Comparison of ENCODE assay signal across 18 mouse cellular contexts in genomic region chr16:11425279-11425678, GRCm38 (mm10).
DNase-seq lines count a peak whose midpoint lies in the region; ATAC-seq and TF ChIP-seq lines count a peak whose summit lies in the region.
"Had no signal": no experiment of that assay in that cellular context is flagged by ENCODE, and none has a peak within 500 bp of the region (broad histone marks: within the 10 kb centered on the region; RNA-seq: fewer than 3 reads in every experiment).

No protein-coding gene starts in this region.

- H3K27ac ChIP-seq in heart, postnatal 0 days (ENCODE audit: low read depth), result no peak overlapping the region
- no peak overlapping the region for H3K27ac ChIP-seq in heart, embryonic 10.5 days
- H3K27ac ChIP-seq in kidney, postnatal 0 days, result 0 out of 2 replicates have a peak overlapping the region, but pooled peaks have one; percentile 8
- H3K27ac ChIP-seq in embryonic facial prominence, embryonic 14.5 days (replicated peaks; ENCODE audit: low read depth, low read length), result no peak overlapping the region
- no peak overlapping the region for H3K27ac ChIP-seq in liver, postnatal 0 days (ENCODE audit: low read depth)
- H3K27ac ChIP-seq: embryonic facial prominence, embryonic 13.5 days; forebrain, embryonic 12.5 days; liver, embryonic 15.5 days; neural tube, embryonic 13.5 days; stomach, embryonic 15.5 days had no signal

- no peak for TF ChIP-seq CTCF in heart, postnatal 0 days (IDR thresholded peaks at IDR 0.05; ENCODE audit: low read depth)
- no peak for TF ChIP-seq CTCF in kidney, postnatal 0 days (IDR thresholded peaks at IDR 0.05; ENCODE audit: low read depth)
- TF ChIP-seq CTCF in liver, postnatal 0 days (IDR thresholded peaks at IDR 0.05; ENCODE audit: low read depth), result no peak

- no peak overlapping the region for H3K4me3 ChIP-seq in heart, postnatal 0 days (ENCODE audit: low read depth, low read length)
- H3K4me3 ChIP-seq in heart, embryonic 10.5 days, result no peak overlapping the region
- no peak overlapping the region for H3K4me3 ChIP-seq in kidney, postnatal 0 days (replicated peaks; ENCODE audit: low read depth, low read length)
- no peak overlapping the region for H3K4me3 ChIP-seq in embryonic facial prominence, embryonic 14.5 days (ENCODE audit: low read depth, low read length)
- no peak overlapping the region for H3K4me3 ChIP-seq in liver, postnatal 0 days (ENCODE audit: low read depth, low read length)
- H3K4me3 ChIP-seq: embryonic facial prominence, embryonic 13.5 days; forebrain, embryonic 12.5 days; liver, embryonic 15.5 days; neural tube, embryonic 13.5 days; stomach, embryonic 15.5 days had no signal

- no peaks in the 10 kb centered on the region for H3K4me1 ChIP-seq in heart, postnatal 0 days (ENCODE audit: control insufficient read depth, insufficient read depth)
- H3K4me1 ChIP-seq in heart, embryonic 10.5 days, result peaks cover 21% of the 10 kb centered on the region; the same call in 1 of the 2 replicates
- no peaks in the 10 kb centered on the region for H3K4me1 ChIP-seq in kidney, postnatal 0 days (replicated peaks; ENCODE audit: insufficient read depth, low read length)
- H3K4me1 ChIP-seq in embryonic facial prominence, embryonic 14.5 days (ENCODE audit: control insufficient read depth, insufficient read depth, low read length), result no peaks in the 10 kb centered on the region
- H3K4me1 ChIP-seq in liver, postnatal 0 days (ENCODE audit: insufficient read depth), result no peaks in the 10 kb centered on the region; the same call in 1 of the 2 replicates
- H3K4me1 ChIP-seq: forebrain, embryonic 12.5 days; neural tube, embryonic 13.5 days; stomach, embryonic 15.5 days had no signal

- WGBS in heart, postnatal 0 days, result 37% methylated on average over 7 of the region's 7 CpGs
- WGBS in heart, embryonic 10.5 days, result 59% methylated on average over 7 of the region's 7 CpGs
- WGBS in kidney, postnatal 0 days, result 31% methylated on average over 7 of the region's 7 CpGs
- WGBS in embryonic facial prominence, embryonic 14.5 days, result 57% methylated on average over 7 of the region's 7 CpGs
- WGBS in liver, postnatal 0 days (ENCODE audit: insufficient replicate concordance), result 68% methylated on average over 7 of the region's 7 CpGs

- H3K27me3 ChIP-seq in heart, postnatal 0 days (ENCODE audit: control insufficient read depth, insufficient read depth, low read length), result no peaks in the 10 kb centered on the region
- no peaks in the 10 kb centered on the region for H3K27me3 ChIP-seq in heart, embryonic 10.5 days (ENCODE audit: insufficient read depth, poor library complexity, severe bottlenecking)
- H3K27me3 ChIP-seq in kidney, postnatal 0 days (ENCODE audit: insufficient read depth, low read length), result no peaks in the 10 kb centered on the region
- H3K27me3 ChIP-seq in embryonic facial prominence, embryonic 14.5 days (replicated peaks; ENCODE audit: control insufficient read depth, insufficient read depth, low read length), result no peaks in the 10 kb centered on the region
- H3K27me3 ChIP-seq in liver, postnatal 0 days (ENCODE audit: insufficient read depth, low read length), result no peaks in the 10 kb centered on the region
- H3K27me3 ChIP-seq: embryonic facial prominence, embryonic 13.5 days; forebrain, embryonic 12.5 days; liver, embryonic 15.5 days; megakaryocyte, embryonic 14.5 days; neural tube, embryonic 13.5 days; stomach, embryonic 15.5 days had no signal

- H3K9me3 ChIP-seq in heart, postnatal 0 days (replicated peaks; ENCODE audit: control insufficient read depth, low read length), result no peaks in the 10 kb centered on the region
- H3K9me3 ChIP-seq in heart, embryonic 10.5 days, result no peaks in the 10 kb centered on the region
- H3K9me3 ChIP-seq in kidney, postnatal 0 days (replicated peaks; ENCODE audit: low read length), result no peaks in the 10 kb centered on the region
- no peaks in the 10 kb centered on the region for H3K9me3 ChIP-seq in embryonic facial prominence, embryonic 14.5 days (ENCODE audit: control insufficient read depth, low read length)
- no peaks in the 10 kb centered on the region for H3K9me3 ChIP-seq in liver, postnatal 0 days (ENCODE audit: low read length)
- H3K9me3 ChIP-seq: embryonic facial prominence, embryonic 13.5 days; forebrain, embryonic 12.5 days; liver, embryonic 15.5 days; neural tube, embryonic 13.5 days; stomach, embryonic 15.5 days had no signal

- no peak for DNase-seq in heart, postnatal 0 days (ENCODE audit: low spot score)
- DNase-seq in heart, embryonic 10.5 days (ENCODE audit: low spot score), result no peak
- peak; percentile 58 for DNase-seq in kidney, postnatal 0 days (ENCODE audit: low spot score)
- DNase-seq in kidney, adult 9 months, result no peak
- peak; percentile 21 for DNase-seq in embryonic facial prominence, embryonic 14.5 days (ENCODE audit: low spot score)
- peak; percentile 62 for DNase-seq in lung, postnatal 25 days (ENCODE audit: low spot score)
- DNase-seq in testis, postnatal 14 days (ENCODE audit: low spot score), result no peak
- DNase-seq in liver, postnatal 0 days, result no peak
- DNase-seq: cerebellum, adult 11-12 months; cerebellum, postnatal 36 days; spleen, adult 18-20 months; thymus, postnatal 14 days had no signal

- TF ChIP-seq EP300 in heart, postnatal 0 days (IDR thresholded peaks at IDR 0.05; ENCODE audit: low read depth), result no peak
- no peak for TF ChIP-seq EP300 in liver, postnatal 0 days (IDR thresholded peaks at IDR 0.05; ENCODE audit: low read depth)

- 0 out of 2 replicates have a peak, but pooled peaks cover 5% of the 10 kb centered on the region for H3K36me3 ChIP-seq in heart, postnatal 0 days (replicated peaks; ENCODE audit: control insufficient read depth, insufficient read depth, low read length)
- no peaks in the 10 kb centered on the region; the same call in 1 of the 2 replicates for H3K36me3 ChIP-seq in heart, embryonic 10.5 days
- H3K36me3 ChIP-seq in kidney, postnatal 0 days (ENCODE audit: insufficient read depth, low read length), result 0 out of 2 replicates have a peak, but pooled peaks cover 7% of the 10 kb centered on the region
- H3K36me3 ChIP-seq in embryonic facial prominence, embryonic 14.5 days (ENCODE audit: control insufficient read depth, insufficient read depth, low read length), result peaks cover 23% of the 10 kb centered on the region; the same call in 1 of the 2 replicates
- peaks cover 8% of the 10 kb centered on the region for H3K36me3 ChIP-seq in liver, postnatal 0 days (replicated peaks; ENCODE audit: insufficient read depth, low read length)
- H3K36me3 ChIP-seq: liver, embryonic 15.5 days; stomach, embryonic 15.5 days had no signal

- peak; percentile 30; the same call in 1 of the 2 replicates for ATAC-seq in heart, postnatal 0 days (ENCODE audit: insufficient read depth, low read depth)
- peak; percentile 16; the same call in 1 of the 2 replicates for ATAC-seq in kidney, postnatal 0 days (replicated peaks; ENCODE audit: low FRiP score, low read depth)
- ATAC-seq in embryonic facial prominence, embryonic 14.5 days (ENCODE audit: low read depth), result no peak
- ATAC-seq in liver, postnatal 0 days, result no peak

- H3K9ac ChIP-seq in heart, postnatal 0 days (replicated peaks; ENCODE audit: low read depth, low read length), result no peak overlapping the region
- H3K9ac ChIP-seq in kidney, postnatal 0 days (ENCODE audit: low read depth, low read length), result no peak overlapping the region
- H3K9ac ChIP-seq in embryonic facial prominence, embryonic 14.5 days (ENCODE audit: low read depth, low read length), result no peak overlapping the region
- no peak overlapping the region for H3K9ac ChIP-seq in liver, postnatal 0 days (replicated peaks)
- H3K9ac ChIP-seq: embryonic facial prominence, embryonic 13.5 days; forebrain, embryonic 12.5 days; liver, embryonic 15.5 days; neural tube, embryonic 13.5 days; stomach, embryonic 15.5 days had no signal

- H3K4me2 ChIP-seq in heart, postnatal 0 days (ENCODE audit: low read depth, low read length), result no peak overlapping the region
- H3K4me2 ChIP-seq in kidney, postnatal 0 days (ENCODE audit: low read length), result no peak overlapping the region
- no peak overlapping the region for H3K4me2 ChIP-seq in embryonic facial prominence, embryonic 14.5 days (ENCODE audit: low read depth, low read length)
- H3K4me2 ChIP-seq in liver, postnatal 0 days (ENCODE audit: low read depth, low read length), result no peak overlapping the region
- H3K4me2 ChIP-seq: embryonic facial prominence, embryonic 13.5 days; forebrain, embryonic 12.5 days; liver, embryonic 15.5 days; neural tube, embryonic 13.5 days; stomach, embryonic 15.5 days had no signal

Comparison
In these comparisons a context has a peak if more than half of its experiments do, and no peak if none do; other contexts are left out.
1. DNase-seq: peak in kidney, postnatal 0 days (single experiment), embryonic facial prominence, embryonic 14.5 days (single experiment) and lung, postnatal 25 days (single experiment); none in heart, postnatal 0 days (single experiment), heart, embryonic 10.5 days (single experiment), kidney, adult 9 months (single experiment), testis, postnatal 14 days (single experiment) and liver, postnatal 0 days (single experiment).
2. ATAC-seq: peak in heart, postnatal 0 days (single experiment) and kidney, postnatal 0 days (single experiment); none in embryonic facial prominence, embryonic 14.5 days (single experiment) and liver, postnatal 0 days (single experiment).